Mouse (Mus musculus): ENCODE measurements around the gene Grik1.

Gene Grik1

GRCm38 (mm10) chr16:88290132-88290772 is at the start of gene Grik1:
Gene Grik1, minus strand, starts transcription at chr16:88290265.
- DNase-seq (ENCODE audit: low read depth, low spot score): no peak

- DNase-seq (ENCODE audit: low read depth, low spot score): no peak
These were observed 4.1 kb upstream of the Grik1 start for GRCm38 (mm10) chr16:88294209-88294608.

- DNase-seq (ENCODE audit: low read depth, low spot score): no peak
These were observed 514 bp downstream of the Grik1 start for GRCm38 (mm10) chr16:88289421-88290081.

- no peak for DNase-seq (ENCODE audit: low read depth, low spot score)
These were observed 31.7 kb downstream of the Grik1 start for GRCm38 (mm10) chr16:88258407-88258806.

- no peak for DNase-seq (ENCODE audit: low read depth, low spot score)
These were observed 33.0 kb downstream of the Grik1 start for GRCm38 (mm10) chr16:88257072-88257471.

GRCm38 (mm10) chr16:88256101-88256500 is 34.0 kb downstream of the Grik1 start:
- no peak for DNase-seq (ENCODE audit: low read depth, low spot score)

GRCm38 (mm10) chr16:88252676-88253075 is 37.4 kb downstream of the Grik1 start:
- DNase-seq (ENCODE audit: low read depth, low spot score): no peak

GRCm38 (mm10) chr16:88251049-88251448 is 39.0 kb downstream of the Grik1 start:
- no peak for DNase-seq (ENCODE audit: low read depth, low spot score)

GRCm38 (mm10) chr16:88249825-88250224 is 40.2 kb downstream of the Grik1 start:
- no peak for DNase-seq (ENCODE audit: low read depth, low spot score)

- no peak for DNase-seq (ENCODE audit: low read depth, low spot score)
These were observed 42.5 kb downstream of the Grik1 start for GRCm38 (mm10) chr16:88247586-88247985.

GRCm38 (mm10) chr16:88244658-88245057 is 45.4 kb downstream of the Grik1 start:
- DNase-seq (ENCODE audit: low read depth, low spot score): no peak

- no peak for DNase-seq (ENCODE audit: low read depth, low spot score)
These were observed 64.4 kb downstream of the Grik1 start for GRCm38 (mm10) chr16:88225616-88226015.

GRCm38 (mm10) chr16:88221932-88222331 is 68.1 kb downstream of the Grik1 start:
- no peak for DNase-seq (ENCODE audit: low read depth, low spot score)

- no peak for DNase-seq (ENCODE audit: low read depth, low spot score)
These were observed 77.5 kb downstream of the Grik1 start for GRCm38 (mm10) chr16:88212531-88212930.

GRCm38 (mm10) chr16:88211852-88212251 is 78.2 kb downstream of the Grik1 start:
- DNase-seq (ENCODE audit: low read depth, low spot score): no peak

GRCm38 (mm10) chr16:88204400-88204799 is 85.7 kb downstream of the Grik1 start:
- DNase-seq (ENCODE audit: low read depth, low spot score): no peak

GRCm38 (mm10) chr16:88203985-88204384 is 86.1 kb downstream of the Grik1 start:
- DNase-seq (ENCODE audit: low read depth, low spot score): no peak

- DNase-seq (ENCODE audit: low read depth, low spot score): no peak
These were observed 102.5 kb downstream of the Grik1 start for GRCm38 (mm10) chr16:88187433-88188037.

GRCm38 (mm10) chr16:88178813-88179212 is 111.3 kb downstream of the Grik1 start:
- no peak for DNase-seq (ENCODE audit: low read depth, low spot score)

- DNase-seq (ENCODE audit: low read depth, low spot score): no peak
These were observed 112.7 kb downstream of the Grik1 start for GRCm38 (mm10) chr16:88177364-88177763.

GRCm38 (mm10) chr16:88174083-88174721 is 115.9 kb downstream of the Grik1 start:
- no peak for DNase-seq (ENCODE audit: low read depth, low spot score)

GRCm38 (mm10) chr16:88166547-88166946 is 123.5 kb downstream of the Grik1 start:
- DNase-seq (ENCODE audit: low read depth, low spot score): no peak

Measured in skeletal muscle tissue, adult 2 months (tissue).